Mouse (Mus musculus): ENCODE results near the gene Aldh2.
A peak's percentile ranks its signal among the peaks of the same experiment; 100 is the strongest.
"Not testable (repeated sequence)": the region's sequence is repeated elsewhere in the genome, so short reads cannot be mapped to it uniquely, and the experiment has no call there.

The Aldh2 gene

DNA sequence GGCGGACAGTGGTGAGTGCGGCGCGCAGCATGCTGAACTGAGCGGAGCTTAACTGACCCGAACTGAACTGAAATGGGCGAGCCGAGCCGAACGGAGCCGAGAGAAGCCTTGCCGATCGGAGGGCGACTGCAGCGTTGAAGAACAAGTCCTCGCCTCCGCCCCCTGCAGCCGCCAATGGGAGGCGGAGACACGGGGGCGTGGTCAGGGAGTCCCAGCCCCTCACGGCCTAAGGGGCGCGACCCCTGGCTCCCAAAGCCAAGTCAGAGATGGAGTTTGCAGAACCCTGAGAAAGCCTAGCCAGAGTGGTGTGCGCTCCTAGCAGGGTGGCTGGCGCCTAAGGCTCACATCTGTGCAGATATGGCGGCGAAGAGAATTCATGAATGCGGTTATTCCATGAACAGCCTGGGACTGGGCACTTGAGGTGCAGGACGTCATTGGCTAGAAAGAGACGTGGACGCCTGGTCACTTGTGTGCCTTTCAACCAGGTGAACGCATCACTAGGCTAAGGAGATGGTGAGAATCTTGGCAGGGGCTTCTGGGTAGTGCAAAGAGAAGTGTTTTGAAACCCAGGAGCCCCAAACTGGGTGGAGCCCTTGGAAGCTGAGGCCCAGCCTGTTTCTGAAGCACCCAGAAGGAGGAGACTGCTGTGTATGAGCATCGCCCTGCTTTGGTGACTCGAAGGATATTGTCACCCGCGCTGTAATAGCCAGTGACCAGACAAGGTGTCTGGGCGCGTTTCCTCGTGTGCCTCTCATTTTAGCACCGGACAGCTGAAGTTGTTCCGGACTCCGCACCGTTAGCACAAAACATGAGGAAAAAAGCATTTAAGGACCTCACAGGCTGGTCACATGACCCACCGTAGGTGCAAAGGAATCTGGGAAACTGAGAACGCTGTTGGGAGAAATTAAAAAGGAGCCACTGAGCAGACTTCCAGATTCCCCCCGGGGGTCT lies at the start of gene Aldh2:
TSS of gene Aldh2 (minus strand) at position 374 of the 951 bp plus-strand sequence.
- DNase-seq (ENCODE audit: low spot score in 2 of 2), result peak; percentile 69 to 87

DNA sequence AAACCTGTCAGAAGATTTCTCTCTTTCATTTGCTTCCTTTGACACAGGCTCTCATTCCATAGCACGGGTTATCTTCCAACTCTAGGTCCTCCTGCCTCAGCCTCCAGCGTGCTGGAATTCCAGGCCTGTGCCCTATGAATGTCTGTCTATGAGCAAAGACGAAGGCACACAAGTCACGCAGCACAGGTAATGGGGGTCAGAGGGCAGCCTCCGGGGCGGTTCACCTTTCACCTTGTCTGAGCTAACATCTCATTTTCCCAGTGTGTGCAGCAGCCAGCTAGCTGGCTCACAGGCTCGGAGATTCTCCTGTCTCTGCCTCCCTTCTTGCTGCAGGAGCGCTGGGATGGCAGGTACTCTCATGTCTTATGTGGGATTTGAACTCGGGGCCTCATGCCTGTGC lies 46.0 kb upstream of the Aldh2 start:
- DNase-seq (ENCODE audit: low spot score in 2 of 2), result no peak

DNA sequence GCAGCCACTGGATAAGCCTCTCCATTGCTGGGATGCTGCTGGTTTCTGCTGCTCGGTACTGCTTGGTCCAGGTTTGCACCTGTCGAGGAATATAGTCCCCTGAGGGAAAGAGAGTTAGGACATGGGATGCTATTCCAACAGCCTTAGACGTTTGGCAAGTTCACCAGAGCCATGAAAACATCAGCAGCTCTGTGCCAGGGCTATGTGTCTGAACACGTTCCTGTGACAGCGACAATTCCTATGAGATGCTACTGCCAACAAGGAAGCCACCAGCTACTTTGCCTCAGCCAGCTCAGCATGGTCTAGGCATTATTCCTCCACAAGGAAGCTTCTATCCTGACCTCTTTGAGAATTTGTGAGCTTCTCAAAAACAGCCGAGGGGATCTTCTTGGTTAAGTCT lies 43.7 kb upstream of the Aldh2 start:
- DNase-seq (ENCODE audit: low spot score in 2 of 2), result no peak

DNA sequence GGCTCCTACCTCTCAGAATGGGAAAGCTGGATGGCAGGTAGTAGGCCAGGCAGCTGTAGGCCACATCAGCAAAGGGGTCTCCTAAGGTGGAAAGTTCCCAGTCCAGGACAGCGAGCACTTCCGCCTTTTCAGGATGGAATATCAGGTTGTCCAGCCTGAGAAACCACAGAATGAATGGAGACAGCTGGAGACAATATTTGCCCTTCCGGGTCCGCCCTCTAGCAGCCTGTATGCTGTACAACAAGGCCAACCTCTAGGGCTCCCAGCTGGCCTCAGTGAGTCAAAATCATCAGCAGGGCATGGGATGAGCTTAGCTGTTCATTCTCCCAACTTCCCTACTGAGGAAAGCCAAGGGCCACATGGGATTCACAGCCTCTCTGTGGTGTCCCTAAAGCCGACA lies 41.0 kb upstream of the Aldh2 start:
- no peak for DNase-seq (ENCODE audit: low spot score in 2 of 2)

DNA sequence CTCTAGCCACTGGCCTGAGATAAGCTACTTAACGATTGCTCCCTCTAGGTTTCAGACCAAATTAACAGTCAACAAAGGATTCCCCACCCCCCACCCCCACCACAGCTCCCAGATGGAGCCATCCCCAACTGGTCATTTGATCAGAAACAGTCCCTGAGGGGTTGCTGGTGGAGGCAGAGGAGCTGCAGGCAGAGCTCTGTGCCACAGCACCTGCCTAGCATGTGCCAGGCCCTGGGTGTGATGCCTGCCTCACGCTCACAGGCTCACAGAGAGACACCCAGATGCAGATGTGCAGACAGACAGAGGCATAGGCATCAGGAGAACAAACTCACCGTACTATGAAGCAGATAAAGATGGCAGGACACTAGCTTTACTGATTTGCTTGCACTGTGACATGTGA lies 39.2 kb upstream of the Aldh2 start:
- no peak for DNase-seq (ENCODE audit: low spot score in 2 of 2)

DNA sequence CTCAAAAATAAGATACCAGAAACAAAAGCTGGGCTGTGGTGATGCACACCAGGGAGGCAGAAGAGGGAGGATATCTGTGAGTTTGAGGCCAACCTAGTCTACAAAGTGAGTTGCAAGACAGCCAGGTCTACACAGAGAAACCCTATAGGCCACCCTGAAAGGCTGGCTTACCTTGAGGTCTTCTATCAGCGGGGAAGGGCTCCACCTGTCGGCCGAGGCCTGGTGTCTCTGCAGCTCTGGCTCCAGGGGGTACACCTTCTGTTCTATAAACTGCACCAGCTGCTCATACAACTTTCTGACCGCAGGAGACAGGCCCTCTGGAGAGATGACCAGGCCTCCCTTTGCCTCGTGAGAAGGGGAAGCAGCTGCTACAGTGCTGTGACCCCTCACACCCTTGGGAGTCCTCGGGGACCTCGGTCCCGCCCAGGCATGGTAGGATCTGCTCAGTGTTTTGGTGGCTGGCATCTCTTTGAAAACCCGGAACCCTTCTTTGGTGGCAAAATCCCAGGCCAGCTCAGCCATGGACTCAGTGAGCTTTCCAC lies 37.6 kb upstream of the Aldh2 start:
- not testable (repeated sequence) for DNase-seq (ENCODE audit: low spot score in 2 of 2)

DNA sequence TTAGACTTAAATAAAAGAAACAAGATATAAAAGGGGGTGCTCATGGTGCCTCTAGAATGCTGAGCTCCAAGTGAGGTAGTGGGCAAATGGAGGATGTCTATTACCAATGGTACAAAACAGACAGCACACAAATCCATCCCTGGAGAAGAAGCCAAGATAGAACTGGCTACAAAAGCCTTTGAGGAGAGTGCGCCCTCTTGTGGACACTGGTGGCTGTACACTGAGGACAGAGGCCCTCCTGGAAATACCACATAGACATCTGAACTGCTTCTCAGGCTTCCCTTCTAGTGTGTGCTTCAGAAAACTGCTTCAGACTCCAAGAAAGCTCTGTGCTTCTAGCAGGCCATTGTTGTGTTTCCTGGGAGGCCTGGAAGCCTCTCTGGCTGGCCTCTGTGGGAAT lies 34.2 kb upstream of the Aldh2 start:
- DNase-seq (ENCODE audit: low spot score in 2 of 2), result peak; percentile 40 to 54

DNA sequence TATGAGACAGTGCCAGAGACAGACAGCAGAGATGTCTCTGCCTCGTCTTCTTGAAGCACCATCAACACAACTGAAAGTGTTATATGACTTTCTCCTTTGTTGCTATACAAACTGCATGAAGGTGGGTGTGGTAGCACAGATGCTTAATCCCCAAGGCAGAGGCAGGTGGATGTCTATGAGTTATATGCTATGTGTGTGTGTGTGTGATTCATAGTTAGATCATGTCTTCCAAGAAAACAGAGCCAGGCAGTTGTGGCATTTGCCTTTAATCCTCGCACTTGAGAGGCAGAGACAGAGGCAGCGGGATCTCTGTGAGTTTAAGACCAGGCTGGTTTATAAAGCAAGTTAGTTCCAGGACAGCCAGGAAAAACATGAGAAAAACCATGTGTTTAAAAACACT lies 29.6 kb upstream of the Aldh2 start:
- DNase-seq (ENCODE audit: low spot score in 2 of 2), result no peak

DNA sequence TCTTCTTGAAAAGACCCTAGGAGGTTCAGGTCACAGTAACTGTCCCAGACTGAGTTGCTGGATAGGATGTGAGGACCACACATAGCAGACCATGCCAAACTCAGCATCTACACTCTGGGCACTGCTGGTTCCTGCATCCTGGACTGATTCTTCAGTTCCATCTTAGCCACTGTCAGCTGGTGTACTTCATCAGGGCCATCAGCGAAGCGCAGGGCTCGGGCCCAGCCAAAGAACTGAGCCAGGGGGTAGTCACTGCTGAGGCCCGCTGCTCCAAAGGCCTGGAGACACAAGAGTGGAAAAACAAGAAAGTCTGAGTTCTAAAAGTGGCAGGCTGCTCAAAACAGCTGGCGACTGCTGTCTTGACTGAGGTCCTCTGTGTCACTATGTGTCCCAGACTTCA lies 27.5 kb upstream of the Aldh2 start:
- DNase-seq (ENCODE audit: low spot score in 2 of 2), result no peak

DNA sequence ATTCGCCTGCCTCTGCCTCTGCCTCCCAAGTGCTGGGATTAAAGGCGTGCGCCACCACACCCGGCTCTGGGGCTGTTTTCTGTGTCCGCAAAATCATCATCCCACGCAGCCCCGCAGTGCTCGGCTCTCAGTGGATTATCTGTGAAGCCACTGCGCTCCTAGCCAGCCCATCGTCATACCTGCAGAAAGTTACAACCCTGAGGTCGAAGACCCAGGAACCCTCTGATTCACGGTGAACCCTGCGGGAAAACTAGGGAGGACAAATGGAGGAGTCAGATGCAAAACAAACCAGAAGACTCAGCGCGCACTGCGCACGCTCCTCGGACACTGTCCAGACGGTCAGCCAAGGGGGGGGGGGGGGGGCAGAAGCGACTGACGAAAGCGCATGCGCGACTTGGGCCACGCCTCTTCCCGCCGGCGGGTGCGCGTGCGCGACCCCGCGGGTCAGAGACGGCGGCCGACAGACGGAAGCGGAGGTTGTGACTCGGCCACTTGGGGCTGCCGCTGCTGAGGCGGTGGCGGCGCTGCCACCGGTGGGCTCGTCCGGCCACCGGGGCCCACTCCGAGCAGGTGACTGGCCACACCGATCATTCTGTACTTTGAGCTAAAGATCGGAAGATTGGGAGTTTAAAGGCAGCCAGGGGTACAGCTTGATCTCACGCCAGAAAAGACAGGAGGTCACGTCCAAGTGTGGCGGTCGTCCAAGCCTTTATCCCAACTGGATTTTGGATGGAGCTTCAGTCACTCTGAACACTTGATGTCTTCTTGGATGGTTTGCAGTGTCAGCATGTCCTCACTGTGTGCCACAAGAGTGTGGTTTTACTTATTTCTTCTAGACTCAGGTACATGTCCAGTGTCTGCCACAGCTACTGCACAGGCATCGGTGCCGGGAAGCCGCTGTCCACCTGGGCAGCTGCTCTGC lies 25.2 kb upstream of the Aldh2 start, which contains the start of gene Acad12:
TSS of gene Acad12 (minus strand) at position 347 of the 922 bp plus-strand sequence.
- peak; percentile 70 to 75 for DNase-seq (ENCODE audit: low spot score in 2 of 2)

DNA sequence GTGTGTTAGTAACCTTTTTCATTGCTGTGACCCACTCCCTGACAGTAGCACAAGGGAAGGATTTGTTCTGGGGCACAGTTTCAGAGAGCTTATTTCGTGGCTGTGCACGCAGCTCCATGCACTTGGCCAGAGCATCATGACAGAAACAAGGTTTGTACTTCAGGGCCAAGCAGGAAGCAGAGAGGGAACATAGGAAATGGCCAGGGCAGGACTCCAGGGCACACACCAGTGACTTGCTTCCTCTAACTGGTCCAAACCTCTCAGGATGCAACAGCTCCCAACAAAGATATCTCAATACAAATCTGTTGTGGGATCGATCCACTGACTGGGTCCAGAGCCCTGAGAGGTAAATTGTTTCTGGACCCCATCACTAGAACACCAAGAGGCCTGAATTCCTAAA lies 21.3 kb upstream of the Aldh2 start:
- DNase-seq (ENCODE audit: low spot score in 2 of 2), result not testable (repeated sequence)

DNA sequence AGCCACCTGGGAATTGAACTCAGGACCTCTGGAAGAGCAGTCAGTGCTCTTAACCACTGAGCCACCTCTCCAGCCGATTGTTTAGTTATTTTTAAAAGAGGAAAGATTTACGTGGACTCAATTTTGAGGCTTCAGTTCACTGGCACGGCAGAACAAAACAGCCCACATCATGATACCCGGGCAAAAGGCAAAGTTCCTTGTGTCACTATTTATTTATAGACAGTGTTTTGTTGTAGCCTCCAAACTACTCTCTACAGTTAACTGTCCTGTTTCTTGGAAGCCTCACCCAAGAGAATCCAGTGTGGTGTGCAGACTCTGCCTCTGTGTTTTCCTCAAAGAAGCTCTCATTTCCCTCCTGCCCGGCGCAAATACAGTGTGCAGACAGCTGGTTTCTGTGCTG lies 18.4 kb upstream of the Aldh2 start:
- DNase-seq (ENCODE audit: low spot score in 2 of 2), result no peak

DNA sequence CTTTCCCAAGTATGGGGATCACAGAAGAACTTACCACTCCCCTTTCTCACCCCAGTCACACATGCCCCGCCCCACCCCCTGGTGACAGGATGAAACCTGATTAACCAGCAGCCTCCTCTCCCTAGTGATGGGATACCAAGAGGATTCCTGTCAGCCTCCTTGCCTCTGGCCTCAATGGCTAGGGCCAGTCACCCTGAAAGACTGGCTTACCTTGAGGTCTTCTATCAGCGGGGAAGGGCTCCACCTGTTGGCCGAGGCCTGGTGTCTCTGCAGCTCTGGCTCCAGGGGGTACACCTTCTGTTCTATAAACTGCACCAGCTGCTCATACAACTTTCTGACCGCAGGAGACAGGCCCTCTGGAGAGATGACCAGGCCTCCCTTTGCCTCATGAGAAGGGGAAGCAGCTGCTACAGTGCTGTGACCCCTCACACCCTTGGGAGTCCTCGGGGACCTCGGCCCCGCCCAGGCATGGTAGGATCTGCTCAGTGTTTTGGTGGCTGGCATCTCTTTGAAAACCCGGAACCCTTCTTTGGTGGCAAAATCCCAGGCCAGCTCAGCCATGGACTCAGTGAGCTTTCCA lies 16.0 kb upstream of the Aldh2 start:
- not testable (repeated sequence) for DNase-seq (ENCODE audit: low spot score in 2 of 2)

DNA sequence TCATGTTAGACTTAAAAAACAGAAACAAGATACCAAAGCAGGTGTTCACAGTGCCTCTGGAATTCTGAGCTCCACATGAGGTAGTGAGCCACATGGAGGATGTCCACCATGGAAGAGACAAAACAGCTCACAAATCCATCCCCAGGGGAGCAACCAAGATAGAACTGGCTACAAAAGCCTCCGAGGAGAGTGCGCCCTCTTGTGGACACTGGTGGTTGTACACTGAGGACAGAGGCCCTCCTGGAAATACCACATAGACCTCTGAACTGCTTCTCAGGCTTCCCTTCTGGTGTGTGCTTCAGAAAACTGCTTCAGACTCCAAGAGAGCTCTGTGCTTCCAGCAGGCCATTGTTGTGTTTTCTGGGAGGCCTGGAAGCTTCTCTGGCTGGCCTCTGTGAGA lies 12.5 kb upstream of the Aldh2 start:
- DNase-seq (ENCODE audit: low spot score in 2 of 2), result peak; percentile 47 to 57

DNA sequence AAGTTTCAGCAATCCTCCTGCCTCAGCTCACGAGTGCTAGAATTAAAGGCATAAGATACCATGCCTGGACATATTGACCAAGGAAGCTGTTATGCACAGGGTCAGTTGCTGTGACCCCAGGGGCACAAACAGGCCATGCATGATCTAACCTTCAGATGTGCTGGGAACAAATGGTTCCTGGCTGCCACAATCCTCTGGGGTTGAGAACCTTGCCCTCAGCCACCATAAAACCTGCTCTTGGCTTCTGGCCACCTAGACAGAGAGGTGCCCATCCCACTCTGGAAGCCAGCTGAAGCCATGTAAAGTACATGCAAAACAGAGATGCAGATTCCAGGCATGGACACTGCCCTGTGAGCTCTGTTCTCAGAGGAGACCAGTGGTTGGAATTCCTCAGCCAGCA lies 10.2 kb upstream of the Aldh2 start:
- not testable (repeated sequence) for DNase-seq (ENCODE audit: low spot score in 2 of 2)

DNA sequence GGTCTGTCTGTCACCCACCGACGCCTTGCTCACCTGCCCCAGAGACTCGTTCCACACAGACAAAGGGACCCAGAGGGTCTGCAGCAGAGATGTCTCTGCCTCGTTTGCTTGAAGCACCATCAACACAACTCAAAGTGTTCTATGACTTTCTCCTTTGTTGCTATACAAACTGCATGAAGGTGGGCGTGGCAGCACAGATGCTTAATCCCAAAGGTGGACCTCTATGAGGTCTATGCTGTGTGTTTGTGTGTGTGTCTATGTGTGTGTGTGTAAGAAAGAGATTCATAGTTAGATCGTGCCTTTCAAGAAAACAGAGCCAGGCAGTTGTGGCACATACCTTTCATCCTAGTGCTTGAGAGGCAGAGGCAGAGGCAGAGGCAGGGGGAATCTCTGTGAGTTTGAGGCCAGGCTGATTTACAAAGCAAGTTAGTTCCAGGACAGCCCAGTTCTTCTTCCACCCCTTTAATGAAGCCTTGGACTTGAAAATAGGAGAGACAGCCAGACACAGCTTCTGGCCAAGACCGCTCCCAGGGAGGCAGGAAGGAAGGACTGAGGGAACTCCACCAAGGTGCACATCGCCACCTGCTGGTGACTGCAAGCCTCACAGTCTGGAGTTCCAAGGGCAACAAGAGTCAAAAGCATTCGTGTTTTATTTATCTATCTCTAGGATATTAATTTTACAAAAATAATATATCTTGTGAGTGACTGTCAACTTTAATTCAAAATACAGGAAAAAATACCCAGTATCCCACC lies 8.1 kb upstream of the Aldh2 start:
- peak; percentile 83 to 86 for DNase-seq (ENCODE audit: low spot score in 2 of 2)

DNA sequence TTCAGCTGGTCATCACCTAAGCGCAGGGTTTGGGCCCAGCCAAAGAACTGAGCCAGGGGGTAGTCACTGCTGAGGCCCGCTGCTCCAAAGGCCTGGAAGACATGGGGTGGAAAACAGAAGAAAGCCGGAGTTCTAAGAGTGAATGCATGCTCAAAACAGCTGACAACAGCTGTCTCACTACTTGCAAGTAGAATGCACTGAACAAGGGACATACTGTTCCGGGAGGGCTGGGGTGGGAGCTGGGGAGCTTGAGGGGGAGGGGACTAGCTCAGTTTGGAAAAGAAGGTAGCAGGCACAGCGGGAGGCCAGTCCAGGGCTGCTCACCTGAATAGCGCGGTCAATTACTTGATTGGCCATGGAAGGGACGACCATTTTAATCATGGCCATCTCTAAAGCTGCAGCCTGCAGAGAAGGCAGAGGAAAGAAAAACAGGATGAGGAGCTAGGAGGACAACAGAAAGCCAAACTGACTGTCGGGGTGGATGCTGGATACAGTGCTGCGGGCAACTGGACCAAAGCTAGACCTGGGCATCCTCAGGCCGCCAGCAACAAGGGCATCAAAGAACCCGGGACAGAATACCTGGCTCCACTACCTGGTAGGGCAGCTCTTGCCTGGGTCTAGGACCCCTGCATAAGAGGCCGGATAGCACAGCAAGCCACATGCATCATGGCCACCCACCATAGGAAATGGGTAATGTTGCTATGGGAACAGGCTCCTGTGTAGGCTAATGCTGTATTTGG lies 5.4 kb upstream of the Aldh2 start:
- no peak for DNase-seq (ENCODE audit: low spot score in 2 of 2)

DNA sequence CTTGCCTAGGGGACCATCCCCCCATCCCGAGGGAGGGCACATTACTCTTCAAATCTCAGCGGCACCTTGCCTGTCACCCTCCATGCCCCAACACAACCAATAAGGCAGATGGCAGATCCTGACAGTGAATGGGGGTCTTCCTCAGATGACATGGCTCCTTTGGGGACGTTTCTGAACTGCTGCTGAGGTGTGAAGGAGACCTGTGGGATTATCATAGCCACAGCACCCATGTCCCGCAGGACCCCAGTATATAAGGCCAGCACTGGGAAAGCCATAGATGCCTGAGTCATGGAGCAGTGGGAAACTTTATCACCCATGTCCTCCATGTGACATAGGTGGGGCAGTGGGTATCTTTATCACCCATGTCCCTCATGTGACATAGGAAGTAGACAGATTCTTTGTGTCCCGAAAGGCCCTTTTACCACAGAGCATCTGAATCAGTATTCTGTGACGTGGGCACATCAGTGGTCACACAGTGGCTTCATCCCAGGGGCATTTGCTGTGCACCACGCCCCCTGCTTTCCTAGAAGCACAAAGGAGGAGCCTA lies 4.4 kb upstream of the Aldh2 start:
- DNase-seq (ENCODE audit: low spot score in 2 of 2), result no peak

DNA sequence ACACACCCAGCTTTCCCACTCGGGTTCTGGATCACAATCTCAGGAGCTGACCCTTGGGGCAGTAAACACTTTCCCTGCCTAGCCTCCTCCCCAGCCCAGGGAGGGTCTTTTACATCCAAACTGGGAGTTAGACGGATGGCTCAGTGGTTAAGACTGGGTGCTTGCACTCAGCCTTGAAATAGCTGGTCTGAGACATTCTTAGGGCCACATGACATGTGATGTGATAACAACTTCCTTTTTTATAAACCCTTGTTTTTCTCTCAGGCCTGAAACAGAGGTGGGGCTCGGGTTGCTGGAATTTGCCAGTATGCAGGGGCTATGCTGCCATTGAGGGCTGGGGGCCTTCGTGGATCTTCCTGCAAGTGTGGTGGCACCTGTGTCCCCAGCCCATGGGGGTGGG lies 3.7 kb upstream of the Aldh2 start:
- DNase-seq (ENCODE audit: low spot score in 2 of 2), result no peak

DNA sequence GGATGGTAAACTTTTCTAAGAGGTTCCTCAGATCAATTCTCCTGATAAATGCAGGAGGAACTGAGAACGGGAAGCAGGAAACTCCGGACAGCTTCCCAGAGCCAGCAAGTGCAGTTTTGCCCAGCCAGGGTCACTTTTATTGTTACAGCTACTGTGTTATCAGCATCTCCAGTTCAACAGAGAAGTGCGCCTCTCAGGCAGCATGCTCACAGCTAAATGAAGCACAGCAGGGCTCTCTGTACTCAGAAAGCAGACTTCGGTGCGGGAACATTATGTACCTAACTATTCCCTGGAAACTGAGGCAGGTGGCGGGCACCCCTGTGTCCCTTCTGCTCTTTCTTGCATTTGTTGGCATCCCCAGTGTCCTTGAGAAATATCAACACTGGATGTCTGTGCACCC lies 2.6 kb upstream of the Aldh2 start:
- DNase-seq (ENCODE audit: low spot score in 2 of 2), result no peak
